Mouse (Mus musculus): ENCODE measurements at regions not wholly inside any gene's neighbourhood (a gene's known extent, or its start where the extent isn't known, plus 50 kb on each side); places are given as distances from the start of the nearest gene placed in this dataset.
A peak's percentile ranks its signal among the peaks of the same experiment; 100 is the strongest.

DNA sequence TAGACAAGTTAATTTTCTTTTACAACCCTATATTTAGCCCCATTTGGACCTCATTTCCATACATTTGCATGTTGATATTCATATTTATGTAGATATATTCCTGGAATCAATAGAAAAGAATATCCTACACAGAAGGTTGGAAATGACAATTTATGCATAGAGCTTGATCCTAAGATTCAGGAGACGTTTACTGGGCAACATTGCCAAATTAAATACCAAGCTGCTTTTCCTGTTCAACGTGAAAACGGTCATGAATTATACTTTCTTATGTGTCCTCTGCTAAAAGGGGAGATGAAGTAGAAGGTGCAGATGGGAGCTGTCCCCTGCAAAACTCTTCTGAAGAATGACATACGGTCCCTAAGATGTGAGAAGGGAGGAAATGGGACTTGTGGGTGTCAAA, 2888.9 kb upstream of the Lrrc6 start:
- no peak for DNase-seq (ENCODE audit: low spot score)

DNA sequence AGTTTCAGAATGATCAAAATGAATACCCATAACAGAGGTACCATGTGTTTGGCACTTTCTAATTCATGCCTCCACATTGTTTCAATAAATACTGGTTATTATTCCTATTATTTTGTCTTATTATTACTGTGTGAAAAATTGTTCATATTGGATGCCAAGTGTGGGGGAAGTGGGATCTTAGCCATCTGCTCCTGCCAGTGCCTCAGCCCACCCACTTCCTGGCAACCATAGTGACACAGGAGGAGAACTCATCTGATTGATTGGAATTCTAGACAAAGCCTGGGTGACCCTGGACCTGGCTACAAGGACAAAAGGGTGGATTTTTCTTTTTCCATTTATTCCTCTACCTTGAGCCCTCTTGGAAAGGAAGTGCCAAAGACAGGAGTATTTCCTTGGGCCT, 2886.8 kb upstream of the Lrrc6 start:
- no peak for DNase-seq (ENCODE audit: low spot score)

DNA sequence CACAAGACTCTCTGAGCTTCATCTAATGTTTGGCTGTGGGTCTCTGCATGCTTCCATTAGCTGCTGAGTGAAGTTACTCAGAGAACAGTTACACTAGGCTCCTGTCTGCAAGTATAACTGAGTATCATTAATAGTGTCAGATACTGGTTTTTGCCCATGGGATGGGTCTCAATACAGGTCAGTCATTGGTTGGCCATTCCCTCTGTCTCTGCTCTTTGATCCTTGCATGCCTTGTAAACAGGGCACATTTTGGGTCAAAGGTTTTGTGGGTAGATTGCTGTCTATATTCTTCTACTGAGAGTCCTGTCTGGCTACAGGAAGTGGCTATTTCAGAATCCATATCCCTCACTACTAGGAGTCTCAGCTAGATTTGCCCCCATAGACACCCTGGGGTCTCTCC, 2864.7 kb upstream of the Lrrc6 start:
- DNase-seq (ENCODE audit: low spot score) = no peak

DNA sequence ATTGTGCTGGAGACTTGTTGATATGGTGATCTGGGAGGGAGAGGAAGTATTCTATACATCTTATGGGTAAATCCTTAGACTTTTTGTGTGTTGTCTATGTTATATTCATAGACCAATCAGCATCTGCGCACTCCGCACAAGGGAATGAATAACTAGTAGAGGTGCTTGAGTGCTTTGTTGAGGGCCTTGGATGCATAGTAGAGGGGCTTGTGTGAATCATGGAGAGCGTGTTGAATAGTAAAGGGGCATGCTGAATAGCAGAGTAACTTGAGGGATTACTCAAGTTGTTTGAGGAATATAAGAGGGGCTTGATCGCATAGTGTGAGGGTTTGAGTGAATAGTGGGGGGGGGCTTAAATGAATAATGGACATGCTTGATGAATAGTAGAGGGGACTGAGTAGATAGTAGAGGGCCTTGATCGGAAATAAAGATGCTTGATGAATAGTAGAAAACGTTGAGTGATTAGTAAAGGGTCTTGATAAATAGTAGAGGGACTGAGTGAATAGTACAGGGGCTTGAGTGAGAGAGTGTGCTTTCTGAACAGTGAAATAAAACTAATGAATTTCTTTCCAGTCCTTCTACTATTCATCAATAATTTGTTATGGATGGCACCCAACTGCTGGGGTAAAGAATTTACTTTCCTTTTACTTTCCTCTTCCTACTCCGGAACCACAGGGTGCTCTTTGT, 2849.5 kb upstream of the Lrrc6 start:
- no peak for DNase-seq (ENCODE audit: low spot score)

DNA sequence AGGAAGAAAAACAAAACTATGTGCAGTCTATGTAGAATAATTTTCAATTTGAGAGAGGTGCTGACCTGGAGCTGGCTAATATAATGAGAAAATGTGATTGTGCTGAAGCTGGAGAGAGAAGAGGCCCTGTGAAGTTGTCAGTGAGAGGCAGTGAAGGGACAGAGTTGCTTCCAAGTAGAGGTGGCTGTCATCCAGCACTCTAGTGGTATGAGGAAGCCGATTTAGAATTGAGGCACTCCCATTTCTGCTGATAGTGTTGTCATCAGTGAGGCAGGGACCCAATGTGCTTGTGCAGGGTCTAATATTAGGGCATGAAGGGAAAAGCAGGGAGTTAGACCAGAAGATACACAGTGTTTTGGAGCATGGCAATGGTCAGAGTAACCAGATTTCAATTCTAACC, 2845.4 kb upstream of the Lrrc6 start:
- no peak for DNase-seq (ENCODE audit: low spot score)

DNA sequence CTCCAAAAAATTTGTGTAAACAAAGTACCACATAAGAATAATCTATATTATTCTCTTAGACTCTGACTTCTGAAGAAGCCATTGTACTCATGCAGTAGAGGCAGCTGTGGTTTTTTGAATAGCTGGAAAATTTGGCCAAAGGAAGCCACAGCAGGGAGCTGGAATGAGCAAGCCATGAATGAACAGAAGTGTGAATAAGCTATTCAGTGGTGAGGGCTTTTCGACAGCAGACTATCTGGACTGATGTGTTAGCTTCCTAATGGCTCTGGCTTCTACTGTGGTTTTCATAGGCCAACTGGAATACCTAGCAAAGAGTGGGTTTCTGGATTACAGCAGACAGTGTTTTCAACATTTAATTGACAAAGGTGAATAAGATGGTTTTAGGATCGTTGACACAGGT, 2842.0 kb upstream of the Lrrc6 start:
- DNase-seq (ENCODE audit: low spot score) = no peak

DNA sequence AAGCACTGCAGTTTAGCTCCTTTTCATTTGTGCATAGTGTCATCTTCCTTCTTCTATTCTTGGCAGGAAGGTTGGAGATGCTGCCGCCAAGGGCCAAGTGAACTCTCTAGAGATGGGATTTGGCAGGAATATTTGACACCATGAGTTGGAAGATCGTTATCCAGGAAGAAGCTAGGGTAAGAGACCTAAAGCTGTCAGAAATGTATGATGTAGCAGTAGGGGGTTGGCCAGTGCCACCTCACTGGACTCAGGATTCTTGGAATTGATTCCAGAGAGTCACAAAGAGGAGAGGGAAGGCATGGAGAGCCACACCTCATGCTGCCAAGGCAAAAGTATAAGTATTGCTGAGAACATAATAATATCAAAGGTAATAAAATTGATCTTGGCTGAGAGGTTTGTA, 2835.8 kb upstream of the Lrrc6 start:
- DNase-seq (ENCODE audit: low spot score) = no peak

DNA sequence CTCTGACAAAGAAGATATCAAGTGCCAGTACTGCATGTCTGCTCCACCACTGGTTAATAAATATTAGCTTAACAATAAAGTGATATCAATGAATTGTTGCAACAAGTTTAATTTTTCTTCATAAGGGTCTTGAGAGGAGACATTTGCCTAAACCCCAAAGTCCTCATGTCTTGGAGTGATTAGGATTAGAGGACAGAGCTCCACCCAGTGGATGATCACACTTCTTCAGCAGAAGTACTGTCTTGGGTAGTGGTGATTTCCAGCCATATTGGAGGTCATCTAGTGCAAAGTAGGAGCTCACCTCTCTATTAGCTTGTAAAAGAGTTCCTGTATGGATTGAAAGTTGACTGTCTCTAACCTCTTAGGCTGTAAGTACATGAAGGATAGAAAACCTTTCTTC, 2825.8 kb upstream of the Lrrc6 start:
- DNase-seq (ENCODE audit: low spot score) = no peak

DNA sequence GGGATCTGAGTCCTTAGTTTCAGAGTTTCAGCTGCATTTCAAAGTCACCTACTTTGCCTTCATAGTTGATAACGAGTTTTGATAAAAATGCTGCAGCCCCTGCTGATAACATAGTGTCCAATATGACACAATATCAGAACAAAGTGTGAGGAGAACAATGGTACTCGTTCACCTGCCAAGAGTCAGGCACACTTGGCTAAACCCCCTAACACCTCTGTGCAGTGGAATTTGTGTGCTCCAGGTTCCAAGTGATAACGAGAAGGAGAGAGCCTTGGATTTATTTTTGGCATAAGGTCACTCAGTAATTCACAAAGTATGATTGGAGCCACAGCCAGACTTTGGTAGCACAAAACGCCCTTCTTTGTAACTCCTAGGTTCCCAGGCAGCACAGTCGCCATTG, 2802.4 kb upstream of the Lrrc6 start:
- no peak for DNase-seq (ENCODE audit: low spot score)

DNA sequence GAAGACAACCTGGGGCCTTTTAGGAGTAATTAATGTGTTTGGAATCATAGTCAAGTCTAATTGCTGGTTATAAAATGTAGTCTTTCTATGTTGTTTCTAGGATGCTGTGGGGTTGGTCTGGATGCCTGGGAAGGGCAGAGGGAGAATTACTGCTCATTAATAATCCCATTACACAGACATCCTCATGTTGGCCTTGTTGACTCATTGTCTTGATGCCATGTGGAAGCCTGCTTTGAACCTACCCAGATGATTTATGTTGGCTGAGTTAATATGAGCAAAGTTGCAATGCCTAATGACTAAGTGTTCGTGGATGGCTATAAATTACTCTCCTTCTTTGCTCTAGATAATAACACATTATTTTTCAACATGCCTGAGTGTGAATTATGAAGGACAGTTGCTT, 2790.6 kb upstream of the Lrrc6 start:
- no peak for DNase-seq (ENCODE audit: low spot score)

DNA sequence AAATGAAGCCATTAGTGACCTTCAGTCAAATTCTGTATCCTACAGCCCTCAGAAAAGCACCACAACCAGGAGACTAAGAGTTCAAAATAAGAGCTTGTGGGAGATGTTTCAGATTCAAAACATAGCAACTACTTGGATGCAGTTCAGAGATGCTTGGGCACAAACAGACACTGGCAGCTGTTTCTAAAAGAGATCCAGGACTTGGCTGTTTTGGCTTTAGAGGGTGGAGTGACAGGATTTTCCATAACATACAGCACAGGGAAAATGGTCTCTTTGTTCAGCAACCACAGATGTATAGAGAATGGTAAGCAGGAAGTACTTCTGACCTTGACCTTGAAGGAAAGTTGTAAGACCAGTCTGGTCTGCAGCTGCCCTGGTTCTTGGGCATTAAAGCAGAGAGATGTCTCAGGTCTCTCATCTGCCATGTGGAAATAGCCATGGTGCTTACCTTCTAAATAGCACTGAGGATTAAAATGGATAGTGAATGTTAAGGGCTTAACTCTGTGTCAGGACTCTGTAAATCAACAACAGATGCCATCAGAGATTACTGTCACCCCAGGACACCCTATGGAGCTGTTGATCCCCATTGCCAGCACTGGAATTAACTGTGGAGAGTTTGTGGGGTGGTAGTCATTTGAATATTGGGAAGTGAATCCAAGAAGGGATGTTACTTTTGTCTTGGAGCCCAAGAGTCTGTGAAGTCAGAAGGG, 2775.0 kb upstream of the Lrrc6 start:
- DNase-seq (ENCODE audit: low spot score) = peak; percentile 13

DNA sequence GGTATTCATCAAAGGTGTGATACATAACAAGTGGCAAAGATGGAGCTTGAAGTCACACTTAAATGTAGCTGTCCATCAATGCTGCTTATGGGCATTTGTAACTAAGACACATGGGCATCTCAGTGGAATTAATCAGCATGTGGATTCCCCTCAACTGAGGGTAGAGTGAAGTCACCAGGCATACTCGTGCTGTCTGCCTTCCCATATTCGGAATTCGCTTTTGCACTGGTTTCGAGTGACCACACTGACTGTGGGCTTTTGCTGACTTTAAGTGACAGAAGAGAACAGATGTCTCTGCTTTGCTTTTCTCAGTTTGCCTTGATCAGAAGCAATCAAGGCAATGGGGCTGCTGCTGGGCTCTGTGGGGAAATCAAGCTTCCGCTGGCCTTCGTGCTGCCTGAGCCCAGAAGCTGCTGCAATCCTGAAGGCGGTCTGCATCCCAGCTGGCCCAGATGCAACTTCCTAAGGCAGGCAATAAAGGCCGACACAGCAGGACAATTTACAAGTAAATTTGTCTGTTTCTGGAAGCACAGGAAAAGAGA, 2773.6 kb upstream of the Lrrc6 start:
- peak; percentile 9 for DNase-seq (ENCODE audit: low spot score)

DNA sequence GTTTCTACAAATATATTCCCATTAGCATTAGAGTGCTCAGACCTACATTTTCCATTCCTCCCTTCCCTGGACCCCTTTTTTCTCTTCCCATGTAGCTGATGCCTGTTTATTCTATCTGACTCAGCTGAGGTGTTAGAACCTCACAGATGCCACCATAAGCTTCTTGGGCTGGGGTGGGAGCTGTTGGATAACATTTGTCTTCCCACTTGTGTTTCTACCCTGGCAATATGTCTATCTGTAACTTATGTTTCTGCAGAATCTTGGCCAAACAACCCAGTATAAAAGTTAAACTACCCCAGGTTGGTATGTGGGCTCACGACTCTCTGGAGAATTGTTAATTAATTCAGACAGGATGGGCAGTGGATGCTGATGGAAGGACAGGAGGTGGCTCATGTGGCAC, 2772.8 kb upstream of the Lrrc6 start:
- DNase-seq (ENCODE audit: low spot score) = peak; percentile 6

DNA sequence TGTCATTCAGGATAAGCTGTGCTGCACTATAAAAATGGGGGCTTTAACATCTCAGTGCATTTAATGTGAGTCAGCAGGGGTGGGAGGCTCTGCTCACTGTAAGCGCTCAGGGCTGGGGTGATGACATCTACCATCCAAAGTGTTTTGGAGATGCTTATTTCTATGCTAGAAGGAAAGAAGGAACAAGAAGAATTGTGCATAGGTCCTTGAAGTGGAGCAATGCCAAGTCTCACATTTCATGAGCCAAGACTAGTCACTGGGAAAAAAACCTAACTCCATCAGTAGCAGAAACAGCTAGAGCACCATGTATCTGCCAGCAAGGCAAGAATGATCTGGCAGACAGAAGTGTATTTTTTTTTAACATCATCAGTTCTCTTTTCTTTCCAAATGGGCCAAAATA, 2761.2 kb upstream of the Lrrc6 start:
- DNase-seq (ENCODE audit: low spot score) = peak; percentile 29

DNA sequence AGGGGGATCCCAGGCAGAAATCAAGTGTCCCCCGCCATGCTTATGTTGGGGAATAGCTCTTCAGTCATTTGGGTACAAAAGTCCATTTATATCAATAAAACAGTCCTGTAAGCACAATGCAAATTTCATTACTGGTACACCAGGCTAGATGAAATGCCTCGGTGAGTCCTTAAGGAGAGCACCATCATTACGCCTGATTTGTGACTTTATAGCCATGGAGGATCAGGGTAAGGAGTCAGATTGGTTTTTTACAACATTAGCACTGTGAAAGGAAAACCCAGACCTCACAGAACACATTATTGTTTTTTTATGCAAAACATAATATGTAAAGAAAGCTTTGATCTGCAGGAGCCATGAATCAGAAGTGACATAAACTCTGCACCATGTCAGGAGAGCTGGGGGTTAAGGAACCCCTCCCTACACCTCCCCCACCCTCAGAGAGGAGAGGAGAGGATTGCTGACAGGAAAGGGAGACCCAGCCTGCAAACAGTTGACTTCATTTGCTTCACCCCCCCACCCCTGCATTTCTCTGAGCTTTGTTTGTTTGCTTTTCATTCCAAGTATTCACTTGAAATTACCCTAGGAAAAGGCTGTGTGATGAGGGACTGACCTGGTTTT, 2756.6 kb upstream of the Lrrc6 start:
- no peak for DNase-seq (ENCODE audit: low spot score)

DNA sequence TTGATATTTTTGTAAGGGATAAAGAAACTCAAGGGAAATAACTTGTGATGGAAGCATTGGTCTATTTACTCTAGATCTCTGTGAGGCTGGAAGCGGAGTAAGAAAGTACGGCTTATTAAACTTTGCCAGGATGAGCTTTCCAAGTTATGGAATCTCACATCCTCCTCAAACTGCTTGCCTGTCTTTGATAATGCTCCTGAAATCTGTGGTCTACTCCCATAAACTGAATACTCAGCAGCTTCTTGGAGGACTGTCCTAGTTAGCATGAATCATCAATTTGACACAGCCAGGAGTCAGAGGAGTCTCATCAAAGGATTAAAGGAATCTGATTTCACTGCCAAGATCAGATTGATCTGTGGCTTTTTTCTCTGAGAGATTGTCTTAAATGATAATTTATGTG, 2753.0 kb upstream of the Lrrc6 start:
- DNase-seq (ENCODE audit: low spot score) = no peak

DNA sequence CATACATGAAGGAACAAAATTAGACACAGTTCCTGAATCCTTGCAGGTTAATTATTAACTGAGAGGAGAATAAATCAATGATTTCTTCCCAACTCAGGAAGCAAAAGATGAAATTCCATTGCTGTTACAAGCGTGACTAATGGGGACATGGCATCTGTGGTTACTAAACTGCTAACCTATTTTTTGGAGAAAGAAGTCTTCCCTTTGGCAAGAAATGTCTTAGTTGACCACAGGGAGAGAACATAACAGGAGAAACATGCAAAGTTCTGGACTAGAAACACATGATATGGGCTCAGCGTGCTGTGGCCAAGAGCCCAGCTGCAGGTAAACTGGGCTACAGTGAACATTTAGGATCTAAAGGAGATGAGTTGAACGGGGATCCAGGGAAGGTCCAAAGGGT, 2751.4 kb upstream of the Lrrc6 start:
- no peak for DNase-seq (ENCODE audit: low spot score)

DNA sequence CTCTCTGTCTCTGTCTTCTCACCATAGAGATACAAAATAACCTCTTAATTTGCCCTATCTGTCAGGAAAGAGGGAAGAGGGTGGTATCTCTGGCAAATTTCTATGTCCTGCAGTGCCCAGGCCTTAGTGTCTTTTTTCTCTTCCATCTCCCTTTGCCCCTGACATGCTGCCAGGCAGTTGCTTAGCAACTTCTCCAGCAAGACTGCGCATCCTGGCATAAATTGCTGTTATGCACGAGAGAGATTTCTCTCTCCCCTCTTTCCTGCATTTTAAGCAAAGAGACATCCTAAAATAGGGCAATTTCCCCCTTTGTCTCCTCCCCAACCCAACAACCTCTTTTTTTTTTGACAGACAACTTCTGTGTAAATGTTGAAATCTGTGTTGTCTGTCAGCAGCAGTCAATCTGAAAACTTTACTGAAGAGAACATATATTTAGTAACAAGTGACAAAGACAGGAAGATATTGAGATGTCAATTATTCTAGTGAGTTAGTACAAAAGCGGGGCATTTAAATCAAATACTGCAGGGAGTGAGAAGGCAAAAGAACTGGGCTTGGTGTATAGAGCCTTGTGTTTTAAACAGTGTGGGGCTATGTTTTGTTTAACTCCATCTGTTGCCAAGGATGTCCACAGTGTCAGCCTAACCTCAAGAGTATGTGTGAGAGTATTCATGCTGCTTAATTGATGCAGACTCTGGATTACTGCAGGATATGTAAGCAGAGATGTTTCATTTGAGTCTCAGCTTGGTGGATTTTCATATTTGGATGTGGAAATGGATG, 2745.7 kb upstream of the Lrrc6 start:
- no peak for DNase-seq (ENCODE audit: low spot score)

DNA sequence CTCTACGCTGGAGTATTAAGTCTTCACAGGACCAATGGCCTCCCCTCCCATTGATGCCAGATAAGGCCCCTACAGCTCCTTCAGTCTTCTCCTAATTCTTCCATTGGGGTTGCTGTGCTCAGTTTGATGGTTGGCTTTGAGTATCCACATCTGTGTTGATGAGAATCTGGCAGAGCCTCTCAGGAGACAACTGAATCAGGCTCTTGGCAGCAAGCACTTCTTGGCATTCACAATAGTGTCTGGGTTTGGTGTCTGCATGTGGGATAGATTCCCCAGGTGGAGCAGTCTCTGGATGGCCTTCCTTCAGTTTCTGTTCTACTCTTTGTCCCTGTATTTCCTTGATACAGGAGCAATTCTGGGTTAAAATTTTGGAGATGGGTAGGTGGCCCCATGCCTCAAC, 2734.6 kb upstream of the Lrrc6 start:
- no peak for DNase-seq (ENCODE audit: low spot score)

DNA sequence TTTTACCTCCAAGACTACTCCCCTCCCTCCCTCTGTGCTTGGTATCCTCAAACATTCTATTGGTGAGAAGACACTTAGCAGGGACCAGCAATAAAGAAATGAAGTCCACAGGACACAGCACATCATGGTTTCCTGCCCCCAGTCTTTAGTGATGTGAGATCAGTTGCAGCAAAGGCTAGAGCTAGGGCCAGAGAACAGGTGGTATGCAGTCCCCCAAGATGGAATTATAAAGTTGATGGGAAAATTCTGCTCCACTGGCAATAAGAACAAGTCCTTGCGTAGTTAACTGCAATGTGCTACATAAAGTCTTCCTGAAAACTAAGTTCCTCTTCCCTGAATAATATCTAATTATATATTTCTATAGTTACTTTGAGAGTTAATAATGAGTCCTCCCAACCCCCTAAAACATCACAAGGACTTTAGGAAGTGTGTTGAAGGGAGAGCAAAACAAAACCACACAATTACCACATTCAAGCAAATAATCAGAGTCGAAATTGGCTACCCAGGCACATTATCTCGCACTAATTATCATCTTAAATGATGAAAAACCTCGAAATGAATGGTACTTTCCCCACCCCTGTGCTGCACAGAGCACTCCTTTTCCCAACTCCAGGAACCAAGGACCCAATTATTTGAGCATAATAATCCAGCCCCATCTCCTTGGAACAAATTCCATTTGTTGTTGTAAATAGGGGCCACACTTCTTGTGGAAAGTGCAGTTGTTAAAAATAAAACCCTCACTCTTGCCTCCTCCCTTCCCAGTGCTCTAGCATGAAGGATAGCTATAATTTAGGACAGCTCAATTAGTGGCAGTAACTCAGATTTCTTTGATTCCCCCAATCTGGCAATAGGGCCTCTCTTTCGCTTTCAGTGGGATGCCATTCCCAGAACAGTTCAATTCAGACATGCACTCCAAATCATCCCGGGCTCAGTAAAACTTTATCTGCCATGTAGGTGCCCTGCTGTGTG, 2724.2 kb upstream of the Lrrc6 start:
- no peak for DNase-seq (ENCODE audit: low spot score)

DNA sequence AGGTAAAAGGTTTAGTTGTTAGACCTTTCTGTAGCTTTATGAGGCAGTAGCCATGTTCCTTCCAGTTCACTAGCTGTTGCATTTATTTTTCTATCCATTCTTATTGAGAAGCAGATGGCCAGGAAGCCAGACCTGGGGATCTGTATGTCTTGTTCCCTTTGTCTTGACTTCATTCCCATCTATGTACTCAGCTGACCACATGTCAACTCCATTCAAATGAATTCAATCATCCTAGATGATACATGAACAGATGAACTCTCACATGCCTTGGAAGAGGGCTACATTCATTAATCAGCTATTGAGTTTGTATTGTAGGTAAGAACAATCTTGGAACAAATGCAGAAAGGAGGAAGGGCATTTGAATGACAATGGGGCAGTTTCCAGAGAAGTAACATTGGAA, 2722.7 kb upstream of the Lrrc6 start:
- DNase-seq (ENCODE audit: low spot score) = no peak
